Mouse (Mus musculus): ENCODE data around the gene Ttbk1.
A peak's percentile ranks its signal among the peaks of the same experiment; 100 is the strongest.

Ttbk1 gene

GRCm38 (mm10) chr17:46476601-46477000 lies 10.9 kb downstream of the Ttbk1 start:
- no peak for DNase-seq (ENCODE audit: extremely low spot score)

GRCm38 (mm10) chr17:46467830-46468229 lies 19.6 kb downstream of the Ttbk1 start:
- no peak for DNase-seq (ENCODE audit: extremely low spot score)

GRCm38 (mm10) chr17:46462226-46462625 lies 25.2 kb downstream of the Ttbk1 start:
- no peak for DNase-seq (ENCODE audit: extremely low spot score)

- peak; percentile 31 for DNase-seq (ENCODE audit: extremely low spot score)
Measured at GRCm38 (mm10) chr17:46461347-46461746, 26.1 kb downstream of the Ttbk1 start.

GRCm38 (mm10) chr17:46460673-46461072 lies 26.8 kb downstream of the Ttbk1 start:
- peak; percentile 32 for DNase-seq (ENCODE audit: extremely low spot score)

GRCm38 (mm10) chr17:46458439-46458838 lies 29.0 kb downstream of the Ttbk1 start:
- DNase-seq (ENCODE audit: extremely low spot score) = no peak

GRCm38 (mm10) chr17:46457791-46458190 lies 29.7 kb downstream of the Ttbk1 start:
- no peak for DNase-seq (ENCODE audit: extremely low spot score)

- DNase-seq (ENCODE audit: extremely low spot score) = no peak
Measured at GRCm38 (mm10) chr17:46455110-46455691, 32.3 kb downstream of the Ttbk1 start.

- DNase-seq (ENCODE audit: extremely low spot score) = no peak
Measured at GRCm38 (mm10) chr17:46454539-46454938, 32.9 kb downstream of the Ttbk1 start.

GRCm38 (mm10) chr17:46453970-46454411 lies 33.5 kb downstream of the Ttbk1 start:
- DNase-seq (ENCODE audit: extremely low spot score) = no peak

- DNase-seq (ENCODE audit: extremely low spot score) = no peak
Measured at GRCm38 (mm10) chr17:46453302-46453948, 34.0 kb downstream of the Ttbk1 start.

- no peak for DNase-seq (ENCODE audit: extremely low spot score)
Measured at GRCm38 (mm10) chr17:46452683-46453082, 34.8 kb downstream of the Ttbk1 start.

- DNase-seq (ENCODE audit: extremely low spot score) = no peak
Measured at GRCm38 (mm10) chr17:46446264-46446663, 41.2 kb downstream of the Ttbk1 start.

GRCm38 (mm10) chr17:46444839-46445579 lies 42.5 kb downstream of the Ttbk1 start:
- DNase-seq (ENCODE audit: extremely low spot score) = no peak

- no peak for DNase-seq (ENCODE audit: extremely low spot score)
Measured at GRCm38 (mm10) chr17:46439176-46439575, 48.3 kb downstream of the Ttbk1 start.

GRCm38 (mm10) chr17:46438298-46438873 lies 49.1 kb downstream of the Ttbk1 start, which contains the start of gene Slc22a7:
TSS of gene Slc22a7 (minus strand) at chr17:46438457.
- no peak for DNase-seq (ENCODE audit: extremely low spot score)

- DNase-seq (ENCODE audit: extremely low spot score) = no peak
Measured at GRCm38 (mm10) chr17:46436672-46437366, 50.7 kb downstream of the Ttbk1 start.

GRCm38 (mm10) chr17:46433627-46434026 lies 53.8 kb downstream of the Ttbk1 start:
- peak; percentile 75 for DNase-seq (ENCODE audit: extremely low spot score)

- peak; percentile 54 for DNase-seq (ENCODE audit: extremely low spot score)
Measured at GRCm38 (mm10) chr17:46428761-46429414, 58.6 kb downstream of the Ttbk1 start, which contains the start of gene Crip3. TSS of gene Crip3 (plus strand) at chr17:46428926.

GRCm38 (mm10) chr17:46426496-46426895 lies 61.0 kb downstream of the Ttbk1 start:
- no peak for DNase-seq (ENCODE audit: extremely low spot score)

- no peak for DNase-seq (ENCODE audit: extremely low spot score)
Measured at GRCm38 (mm10) chr17:46419717-46420116, 67.8 kb downstream of the Ttbk1 start.

All from embryo, embryonic 9.5 days (tissue).